Mouse (Mus musculus): ENCODE data around the gene Recql5.

GRCm38 (mm10) chr11:115975544-115975943, 42.3 kb upstream of the Recql5 start:
- no peak for TF ChIP-seq CTCF (IDR thresholded peaks at IDR 0.05; ENCODE audit: low read depth)
- no peak for TF ChIP-seq EP300 (IDR thresholded peaks at IDR 0.05; ENCODE audit: low read depth)

Data from liver, postnatal 0 days (tissue).